Mouse (Mus musculus) retina, adult 2 months (tissue): Measurements from ENCODE around the gene Cct7.

Experiments used
- DNase-seq: peaks from one replicate; pipeline ENCODE4 v3.0.0-alpha.2; 2012; ENCODE audit warnings: low read depth, low spot score

The Cct7 gene

DNA sequence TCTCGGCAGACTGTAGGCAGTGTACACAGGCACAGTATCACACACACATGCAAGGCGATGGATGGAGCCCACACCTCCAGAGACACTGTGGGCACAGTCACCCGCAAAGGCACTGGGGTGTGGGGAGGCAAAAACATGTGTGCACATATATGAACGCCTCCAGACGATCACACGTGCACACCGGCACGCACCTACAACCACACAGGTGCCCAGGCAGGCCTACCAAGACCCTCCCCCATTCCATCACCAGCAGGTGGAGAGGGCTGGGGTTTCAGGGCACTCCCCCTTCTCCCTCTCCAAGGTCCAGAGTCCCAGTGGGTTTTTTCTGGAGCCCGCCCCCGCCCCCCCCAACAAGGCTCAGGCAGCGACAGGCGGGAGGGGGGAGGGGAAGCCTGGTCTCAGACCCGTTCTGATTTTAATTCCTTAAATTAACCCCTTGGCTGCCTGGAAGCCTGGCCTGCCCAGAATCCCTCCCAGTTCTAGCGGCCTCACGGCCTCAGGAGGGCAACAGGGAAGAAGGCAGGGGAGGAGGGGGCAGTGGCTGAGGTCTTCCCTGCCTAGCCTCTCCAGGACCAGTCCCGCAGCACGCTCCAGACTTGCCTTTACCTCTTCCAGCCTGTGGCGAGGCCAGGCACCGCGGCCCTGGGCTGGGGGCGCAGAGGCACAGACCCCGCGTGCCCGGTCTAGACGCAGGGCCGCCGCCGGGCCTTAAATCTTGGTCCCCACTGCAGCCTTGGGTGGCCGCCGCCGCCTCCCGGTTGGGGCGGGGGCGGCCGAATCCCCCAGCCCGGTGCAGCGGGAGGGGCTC lies 51.0 kb downstream of the Cct7 start:
- no peak for DNase-seq

DNA sequence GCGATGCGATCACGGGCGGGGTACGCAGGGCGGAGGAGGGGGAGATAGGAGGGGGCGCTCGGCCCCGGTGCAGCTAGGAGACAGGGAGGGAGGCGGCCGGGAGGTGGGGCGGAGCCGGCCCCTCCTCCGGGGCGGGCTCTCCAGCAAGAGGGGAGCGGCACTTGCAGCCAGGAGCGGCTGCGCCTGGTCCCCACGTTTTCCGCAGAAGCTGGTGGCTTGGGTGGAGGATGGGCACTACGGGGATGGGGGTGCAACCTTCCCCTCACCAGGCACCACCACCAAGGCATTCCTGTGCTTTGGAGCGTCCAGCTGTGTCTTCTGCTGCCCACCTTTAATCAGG lies 51.6 kb downstream of the Cct7 start, which contains the start of gene Fbxo41:
Gene Fbxo41 (minus strand): TSS at position 84 of the 340 bp plus-strand sequence.
- DNase-seq: no peak

DNA sequence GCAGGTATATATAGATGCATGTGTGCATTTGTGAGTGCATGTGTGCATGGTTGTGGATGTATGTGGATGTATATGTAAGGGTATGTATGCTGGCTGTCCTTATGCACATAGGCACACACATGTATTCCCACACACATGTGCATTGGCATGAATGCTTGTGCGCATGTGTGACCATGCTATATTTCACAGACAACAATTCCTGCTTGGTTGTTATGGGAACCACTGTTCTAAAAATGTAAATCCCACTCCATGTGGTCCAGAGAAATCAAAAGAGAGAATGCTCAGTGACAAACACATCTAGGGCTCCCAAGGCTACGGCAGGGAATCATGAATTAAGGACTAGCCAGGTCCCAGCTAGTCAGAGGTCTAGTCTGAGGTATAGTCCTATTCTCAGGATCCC lies 53.6 kb downstream of the Cct7 start:
- no peak for DNase-seq

DNA sequence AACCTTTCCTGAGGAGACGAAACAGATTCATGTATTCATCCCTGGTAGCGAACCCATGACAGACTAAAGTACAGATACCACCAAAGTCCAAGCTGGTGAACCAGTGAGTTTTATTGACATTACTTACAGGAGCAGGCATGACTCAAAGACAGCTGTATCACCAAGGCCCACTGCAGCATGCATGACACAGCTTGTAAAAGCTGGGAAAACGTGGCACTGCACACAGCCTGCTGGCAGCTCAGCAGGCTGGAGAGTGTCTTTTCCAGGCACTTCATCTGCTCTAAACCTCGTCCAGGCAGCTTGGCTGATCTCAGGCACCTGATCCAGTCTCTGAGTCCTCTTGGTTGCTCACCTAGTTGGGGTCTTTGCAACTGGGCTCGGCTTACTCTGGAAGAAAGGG lies 57.3 kb downstream of the Cct7 start:
- DNase-seq: no peak

DNA sequence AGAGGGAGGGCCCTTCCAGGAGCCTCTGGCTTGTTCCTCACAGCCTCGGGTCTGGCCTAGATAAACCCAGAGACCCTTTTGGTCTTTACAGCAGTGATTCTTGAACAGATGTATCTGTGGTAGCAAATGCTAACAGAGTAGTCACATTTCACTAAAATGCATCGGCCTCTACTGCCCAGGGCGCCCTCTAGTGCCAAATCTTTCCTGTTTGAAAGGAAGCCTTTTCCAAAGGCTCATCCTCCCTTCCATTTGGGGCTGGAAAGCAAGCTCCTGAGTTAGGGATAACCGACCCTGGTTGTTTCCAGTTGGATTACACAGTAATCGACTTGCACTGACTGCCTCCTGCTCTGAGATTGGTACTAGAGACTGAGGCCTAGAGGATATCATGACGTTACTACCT lies 59.2 kb downstream of the Cct7 start:
- peak; percentile 39 for DNase-seq

DNA sequence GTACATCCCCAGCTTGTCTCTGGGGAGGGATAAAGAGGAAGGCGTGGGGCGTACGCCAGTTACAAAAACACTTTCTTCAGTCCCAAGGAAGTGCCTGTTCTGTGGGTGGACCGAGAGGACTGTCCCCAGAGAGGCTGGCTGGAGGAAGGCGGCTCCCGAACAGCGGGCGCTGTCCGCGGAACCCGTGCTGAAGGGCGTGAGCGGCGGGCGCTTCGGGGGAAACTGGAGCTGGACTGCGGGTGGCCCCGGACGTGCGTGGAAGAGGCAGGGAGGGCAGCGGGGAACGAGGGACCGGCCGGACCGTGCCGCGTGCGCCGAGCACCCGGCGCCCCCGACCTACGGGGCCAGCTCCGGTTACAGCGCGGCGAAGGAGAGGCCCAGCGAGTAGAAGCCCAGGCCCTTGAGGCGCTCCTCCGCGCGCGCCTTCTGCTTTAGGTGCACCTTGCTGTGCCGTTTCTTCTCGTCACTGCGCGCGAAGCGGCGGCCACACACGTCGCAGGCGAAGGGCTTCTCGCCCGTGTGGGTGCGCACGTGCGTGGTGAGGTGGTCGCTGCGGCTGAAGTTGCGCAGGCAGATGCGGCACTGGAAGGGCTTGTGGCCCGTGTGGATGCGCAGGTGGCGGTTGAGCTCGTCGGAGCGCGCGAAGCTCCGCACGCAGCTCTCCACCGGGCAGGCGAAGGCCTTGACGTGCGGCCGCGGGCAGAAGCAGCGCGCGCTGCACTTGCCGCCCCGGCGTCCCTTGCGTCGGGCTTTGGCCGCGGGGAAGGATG lies 60.2 kb downstream of the Cct7 start:
- DNase-seq: no peak

DNA sequence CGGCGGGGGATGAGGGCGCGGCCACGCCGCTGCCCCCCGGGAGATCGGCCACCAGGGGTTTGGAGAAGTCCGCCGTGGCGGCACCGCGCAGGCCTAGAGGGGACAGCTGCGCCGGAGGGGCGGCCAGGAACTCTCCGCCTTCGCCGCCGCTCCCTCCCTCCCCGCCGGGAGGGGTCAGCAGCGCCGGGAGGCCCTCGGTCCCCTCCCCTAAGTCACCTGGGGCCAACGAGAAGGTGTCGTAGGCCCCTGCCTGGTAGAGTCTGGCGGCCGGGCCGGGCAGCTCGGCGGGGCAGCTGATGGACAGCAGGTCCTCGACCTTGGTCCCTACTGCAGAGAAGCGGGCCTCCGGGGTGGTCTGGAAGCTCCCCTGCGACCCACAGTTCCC lies 60.7 kb downstream of the Cct7 start:
- no peak for DNase-seq

DNA sequence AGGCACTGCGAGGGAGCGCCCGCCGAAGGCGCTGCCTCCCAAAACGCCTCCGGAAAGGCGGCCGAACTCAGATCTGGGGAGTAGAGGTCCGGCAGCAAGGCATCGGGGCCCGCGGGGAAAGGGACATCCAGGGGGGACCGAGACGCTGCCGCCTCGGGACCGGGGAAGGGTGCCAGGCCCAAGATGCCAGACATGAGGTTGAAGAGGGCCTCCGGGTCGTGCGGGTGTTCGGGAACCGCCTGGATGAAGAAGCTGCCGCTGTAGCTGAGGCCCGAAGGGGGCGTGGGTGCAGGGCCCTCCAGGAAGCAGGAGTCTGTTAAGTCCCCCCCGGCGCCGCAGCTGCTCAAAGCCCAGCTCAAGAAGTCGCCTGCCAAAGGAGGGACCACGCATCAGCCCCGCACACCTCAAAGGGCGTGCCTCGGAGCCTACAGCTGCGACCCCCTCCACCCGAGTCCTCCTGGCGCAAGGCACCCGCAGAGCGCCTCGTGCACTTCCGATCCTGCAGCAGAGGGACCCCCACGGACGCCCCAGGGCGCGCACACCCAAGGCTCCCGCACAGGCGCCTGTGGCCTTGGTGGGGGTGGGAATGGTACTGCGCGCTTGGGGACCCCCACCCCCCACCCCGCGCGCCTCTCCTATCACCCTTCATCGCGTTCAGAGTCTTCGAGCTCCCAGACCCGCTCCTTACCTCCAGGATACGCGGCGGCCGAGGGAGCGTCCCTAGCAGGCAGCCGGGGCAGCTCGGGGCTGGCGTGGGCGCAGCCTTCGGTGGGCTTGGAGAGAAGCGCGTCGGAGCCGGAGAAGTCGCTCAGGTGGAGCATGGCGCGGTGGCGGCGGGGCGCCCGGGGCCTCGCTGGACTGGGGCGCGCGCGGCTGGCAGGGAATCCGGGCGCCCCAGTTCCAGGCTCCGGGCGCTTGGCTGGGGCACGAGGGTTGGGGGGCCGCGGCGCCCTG lies 61.5 kb downstream of the Cct7 start:
- DNase-seq: no peak

DNA sequence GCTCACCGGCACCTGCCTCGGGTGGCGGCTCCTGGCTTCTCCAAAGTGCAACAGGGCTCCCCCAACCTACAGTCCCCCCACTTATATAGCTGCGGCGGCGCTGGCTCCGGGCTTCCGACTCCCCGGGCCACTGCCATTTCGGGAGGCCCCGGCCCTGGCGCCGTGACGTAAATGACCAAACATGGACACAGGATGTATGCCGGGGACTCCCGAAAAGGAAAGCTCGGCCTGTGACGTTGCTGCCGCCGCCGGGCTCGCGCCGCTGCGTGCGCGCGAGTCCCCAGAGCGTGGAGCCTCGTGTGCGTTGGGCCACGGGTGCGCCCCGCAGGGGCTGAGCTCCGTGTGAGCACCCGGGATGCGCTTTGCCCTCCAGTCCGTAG lies 62.2 kb downstream of the Cct7 start, which contains the start of gene Egr4:
Gene Egr4 (minus strand): TSS at position 59 of the 380 bp plus-strand sequence.
- peak; percentile 32 for DNase-seq

DNA sequence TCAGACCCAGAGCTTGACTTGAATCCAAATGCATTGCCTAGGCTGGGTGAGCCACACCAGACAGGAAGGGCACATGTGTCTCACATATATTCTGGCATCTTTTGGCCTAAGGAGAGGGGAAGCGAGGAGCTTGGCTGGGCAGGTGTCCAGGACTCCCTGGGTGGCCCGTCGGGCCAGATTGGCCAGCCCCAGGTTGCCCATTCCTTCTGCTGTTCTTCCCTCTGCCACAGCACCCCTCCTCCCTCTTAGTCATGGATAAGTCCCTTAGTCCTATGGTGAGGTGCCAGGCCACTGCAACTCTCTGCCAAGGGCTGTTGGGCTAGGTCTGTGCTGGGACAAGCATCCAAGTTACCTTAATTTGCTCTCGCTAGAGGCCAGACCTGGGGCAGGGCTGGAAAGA lies 64.6 kb downstream of the Cct7 start:
- no peak for DNase-seq
